Mouse (Mus musculus) c-Kit-negative CD71-positive TER-119-positive erythroid progenitor cells, embryonic 14.5 days (primary cell): Measurements from ENCODE around the gene Dpm1.

Experiments
- DNase-seq: peaks from one replicate; pipeline ENCODE4 v3.0.0-alpha.2; 2013; ENCODE audit warnings: low read depth, low spot score

The Dpm1 gene

GRCm38 (mm10) chr2:168166750-168167460, 63.5 kb downstream of the Dpm1 start:
- no peak for DNase-seq

GRCm38 (mm10) chr2:168161978-168162377, 68.4 kb downstream of the Dpm1 start:
- no peak for DNase-seq

DNA sequence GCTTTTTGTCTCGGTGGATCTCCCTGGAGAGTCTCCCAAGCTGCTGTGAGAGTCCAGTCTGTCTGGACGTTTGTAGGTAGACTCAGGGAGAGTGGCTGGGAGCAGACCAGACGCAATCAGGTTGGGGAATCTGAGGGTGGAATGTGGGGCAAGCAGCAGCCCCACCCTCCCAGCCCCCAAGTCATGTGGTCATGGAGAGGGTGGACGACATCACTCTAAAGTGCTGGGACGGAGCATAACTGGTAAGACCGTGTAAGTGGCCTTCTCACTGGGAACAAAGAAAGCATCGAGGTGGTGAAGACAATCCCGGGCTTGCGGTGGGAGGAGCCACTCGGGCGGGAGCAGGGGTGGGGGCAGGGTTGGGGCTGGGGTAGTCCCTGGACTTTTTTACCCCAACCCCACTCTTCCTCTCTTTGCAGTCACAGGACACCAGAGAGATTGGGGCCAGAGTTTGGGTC, 68.8 kb downstream of the Dpm1 start:
- no peak for DNase-seq

DNA sequence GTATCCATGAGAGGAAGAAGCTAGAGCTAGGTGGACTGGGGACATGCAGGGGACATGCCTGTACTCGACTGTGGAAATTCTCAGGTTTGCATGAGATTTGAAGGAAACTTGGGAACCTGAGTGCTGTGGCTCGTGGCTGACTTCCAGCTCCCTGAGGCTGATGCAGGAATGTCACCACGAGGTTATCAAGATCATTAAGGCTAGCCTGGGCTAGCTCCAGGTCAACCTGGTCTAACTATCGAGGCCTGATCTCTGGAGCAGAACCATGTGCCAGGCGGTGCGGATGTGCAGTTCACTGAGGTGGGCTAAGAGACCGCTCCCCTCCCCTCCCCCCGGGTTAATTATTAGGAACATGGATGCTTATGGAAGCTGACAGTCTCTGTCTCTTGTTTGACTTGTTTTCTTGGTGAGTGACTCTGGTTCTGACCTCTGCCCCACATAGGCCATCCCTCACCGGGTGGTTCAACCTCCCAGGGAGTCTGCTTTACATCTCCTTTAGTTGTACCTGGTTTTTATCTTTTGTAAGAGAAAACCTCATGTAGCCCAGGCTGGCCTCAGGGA, 69.9 kb downstream of the Dpm1 start:
- no peak for DNase-seq
